Mouse (Mus musculus) mature B cell (primary cell): ENCODE data around the gene Prss2.

Experiments used
- in situ Hi-C: fragments of 300-500 bp; cut with MboI; formaldehyde crosslinking; loops from 2 replicates; pipeline ENCODE4 v1.14.3; 2019

The Prss2 gene

GRCm38 (mm10) chr6:41554295-41555169, 32.9 kb downstream of the Prss2 start:
- in situ Hi-C loops = loop anchor here (25.0 kb wide), 1 partner anchor 292 kb away; no protein-coding TSS in a partner anchor

- in situ Hi-C loops = loop anchor here (25.0 kb wide), 1 partner anchor 294 kb away; no protein-coding TSS in a partner anchor
Observed at GRCm38 (mm10) chr6:41556389-41556788, 34.8 kb downstream of the Prss2 start.

- in situ Hi-C loops = loop anchor here (25.0 kb wide), 1 partner anchor 295 kb away; no protein-coding TSS in a partner anchor
Observed at GRCm38 (mm10) chr6:41557468-41557867, 35.9 kb downstream of the Prss2 start.

- in situ Hi-C loops = loop anchor here (25.0 kb wide), 1 partner anchor 296 kb away; no protein-coding TSS in a partner anchor
Observed at GRCm38 (mm10) chr6:41558271-41558670, 36.7 kb downstream of the Prss2 start.

- in situ Hi-C loops = loop anchor here (25.0 kb wide), 1 partner anchor 297 kb away; no protein-coding TSS in a partner anchor
Observed at GRCm38 (mm10) chr6:41559331-41559730, 37.7 kb downstream of the Prss2 start.

GRCm38 (mm10) chr6:41560273-41560672, 38.7 kb downstream of the Prss2 start:
- in situ Hi-C loops = loop anchor here (25.0 kb wide), 1 partner anchor 298 kb away; no protein-coding TSS in a partner anchor

GRCm38 (mm10) chr6:41562598-41562997, 41.0 kb downstream of the Prss2 start:
- in situ Hi-C loops = loop anchor here (25.0 kb wide), 1 partner anchor 300 kb away; no protein-coding TSS in a partner anchor

- in situ Hi-C loops = loop anchor here (25.0 kb wide), 1 partner anchor 301 kb away; no protein-coding TSS in a partner anchor
Observed at GRCm38 (mm10) chr6:41563104-41563951, 41.7 kb downstream of the Prss2 start.

GRCm38 (mm10) chr6:41565261-41565660, 43.7 kb downstream of the Prss2 start:
- in situ Hi-C loops = loop anchor here (25.0 kb wide), 1 partner anchor 303 kb away; no protein-coding TSS in a partner anchor

DNA sequence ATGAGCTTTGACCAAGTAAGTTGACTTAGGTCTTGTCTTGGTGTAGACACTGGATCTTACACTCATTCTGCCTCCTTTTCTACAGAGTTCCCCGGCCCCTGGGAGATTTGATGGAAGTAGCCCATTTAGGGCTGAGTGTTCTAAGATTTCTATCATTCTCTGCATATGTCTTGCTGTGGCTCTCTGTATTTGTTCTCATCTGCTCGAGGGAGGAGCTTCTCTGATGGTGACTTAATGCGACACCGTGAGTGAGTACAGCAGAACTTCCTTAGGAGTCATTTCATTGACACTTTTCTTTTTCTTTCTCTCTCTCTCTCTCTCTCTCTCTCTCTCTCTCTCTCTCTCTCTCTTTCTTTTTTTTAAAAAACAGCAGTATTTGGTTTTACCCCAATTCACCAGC, 45.4 kb downstream of the Prss2 start:
- in situ Hi-C loops = loop anchor here (25.0 kb wide), 1 partner anchor 305 kb away; no protein-coding TSS in a partner anchor

- in situ Hi-C loops = loop anchor here (25.0 kb wide), 1 partner anchor 307 kb away; no protein-coding TSS in a partner anchor
Observed at GRCm38 (mm10) chr6:41569078-41569477, 47.5 kb downstream of the Prss2 start.
